Mouse (Mus musculus) lung, postnatal 0 days (tissue): ENCODE data around the gene Dnaja4.

Experiments used
- CTCF ChIP-seq: IDR thresholded peaks from 2 replicates; pipeline ENCODE4 v1.5.1; 2016; ENCODE audit warnings: antibody characterized with exemption, mild to moderate bottlenecking
- EP300 ChIP-seq: IDR thresholded peaks from 2 replicates; pipeline ENCODE4 v1.6.1; 2016; ENCODE audit warnings: antibody characterized with exemption, mild to moderate bottlenecking, control low read depth

DNA sequence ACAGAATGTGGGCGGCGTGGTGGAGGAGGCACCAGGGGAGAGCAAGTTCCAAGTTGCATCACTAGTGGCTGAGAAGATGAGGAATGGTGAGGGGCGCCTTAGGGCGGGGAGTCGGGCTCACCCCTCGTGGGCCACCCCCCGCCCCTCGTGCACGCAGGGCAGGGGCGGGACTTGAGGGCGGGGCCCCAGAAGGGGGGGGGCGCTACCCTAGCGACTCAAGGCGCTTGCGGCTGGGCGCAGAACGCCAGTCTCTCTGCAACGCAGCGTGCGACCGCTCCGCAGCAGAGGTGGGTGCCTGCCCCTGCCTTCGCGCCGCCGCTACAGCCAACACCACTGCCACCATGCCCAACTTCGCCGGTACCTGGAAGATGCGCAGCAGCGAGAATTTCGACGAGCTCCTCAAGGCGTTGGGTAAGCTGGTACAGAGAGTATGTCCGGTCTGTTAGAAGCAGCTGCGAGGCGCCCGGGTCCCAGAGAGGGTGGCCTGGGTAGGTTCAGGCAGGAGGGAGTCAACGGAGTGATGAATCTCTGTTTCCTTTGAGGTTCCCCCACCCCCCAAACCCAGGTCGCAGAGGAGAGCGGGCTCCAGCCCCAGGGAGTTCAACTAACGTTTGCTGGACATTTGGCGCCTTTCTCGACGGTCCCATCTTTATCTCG is 66.0 kb downstream of the Dnaja4 start, which contains the start of gene Crabp1:
- TF ChIP-seq CTCF: no peak
- TF ChIP-seq EP300: no peak
